Mouse (Mus musculus): Measurements from ENCODE around the gene Ddx43. TPM values are rescaled to one million over a fixed set of nuclear protein-coding genes. Genes with fewer than 3 reads are reported as not detected.

Gene Ddx43
- polyA plus RNA-seq, 1 experiment, result 4.0 TPM

DNA sequence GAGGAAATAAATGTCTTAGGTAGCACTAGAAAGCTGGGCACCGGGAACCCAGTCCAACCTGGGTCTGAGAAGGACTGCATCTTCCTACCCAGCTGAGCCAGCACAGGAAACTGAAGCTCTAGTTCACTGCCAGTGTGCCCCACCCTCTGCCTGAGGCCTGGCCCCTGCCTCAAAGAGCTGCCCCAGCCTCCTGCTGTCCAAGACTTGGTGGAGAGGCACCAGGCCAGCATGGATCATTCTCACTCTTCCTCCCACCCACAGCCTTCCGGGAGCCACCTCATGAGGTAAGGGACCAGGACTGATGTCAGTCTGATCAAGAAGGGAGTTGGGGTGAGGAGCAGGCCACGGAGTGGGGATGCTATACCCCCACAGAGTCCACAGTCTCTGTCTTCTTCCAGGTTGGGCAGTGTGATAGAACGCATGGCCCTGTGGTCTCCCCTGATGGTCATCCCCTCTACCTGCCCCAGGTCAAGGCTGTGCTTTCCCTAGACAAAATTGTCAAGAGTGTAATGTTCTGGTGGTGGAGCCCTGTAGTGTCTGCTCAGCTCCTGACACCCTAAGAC, 33.4 kb downstream of the Ddx43 start:
- Histone ChIP-seq H3K27ac (ENCODE audit: control insufficient read depth, insufficient read depth, low read depth, low read length) (no peak overlapping the region), H3K4me1 (ENCODE audit: control insufficient read depth, insufficient read depth, low read length) (peaks cover 11% of the 10 kb centered on the region), H3K27me3 (ENCODE audit: control insufficient read depth, insufficient read depth, low read length) (no peaks in the 10 kb centered on the region), H3K36me3 (ENCODE audit: control insufficient read depth, insufficient read depth, low read length) (no peaks in the 10 kb centered on the region), H3K4me3 (ENCODE audit: control insufficient read depth, low read depth, low read length) (peak overlapping the region; percentile 97)
- no peak for TF ChIP-seq CTCF (IDR thresholded peaks at IDR 0.05; ENCODE audit: control insufficient read depth, insufficient read depth, insufficient replicate concordance, low read depth, low read length)
- no peak for TF ChIP-seq POLR2A (IDR thresholded peaks at IDR 0.05; ENCODE audit: control insufficient read depth, low read depth, low read length)

- no peaks in the 10 kb centered on the region for H3K27me3 ChIP-seq (ENCODE audit: control insufficient read depth, insufficient read depth, low read length)
- TF ChIP-seq CTCF (IDR thresholded peaks at IDR 0.05; ENCODE audit: control insufficient read depth, insufficient read depth, insufficient replicate concordance, low read depth, low read length), result no peak
- no peak for TF ChIP-seq POLR2A (IDR thresholded peaks at IDR 0.05; ENCODE audit: control insufficient read depth, low read depth, low read length)
- H3K4me3 ChIP-seq (ENCODE audit: control insufficient read depth, low read depth, low read length), result no peak overlapping the region
- no peaks in the 10 kb centered on the region for H3K36me3 ChIP-seq (ENCODE audit: control insufficient read depth, insufficient read depth, low read length)
- peaks cover 11% of the 10 kb centered on the region for H3K4me1 ChIP-seq (ENCODE audit: control insufficient read depth, insufficient read depth, low read length)
- H3K27ac ChIP-seq (ENCODE audit: control insufficient read depth, insufficient read depth, low read depth, low read length), result no peak overlapping the region
These were observed 34.0 kb downstream of the Ddx43 start for GRCm38 (mm10) chr9:78429551-78429950.

DNA sequence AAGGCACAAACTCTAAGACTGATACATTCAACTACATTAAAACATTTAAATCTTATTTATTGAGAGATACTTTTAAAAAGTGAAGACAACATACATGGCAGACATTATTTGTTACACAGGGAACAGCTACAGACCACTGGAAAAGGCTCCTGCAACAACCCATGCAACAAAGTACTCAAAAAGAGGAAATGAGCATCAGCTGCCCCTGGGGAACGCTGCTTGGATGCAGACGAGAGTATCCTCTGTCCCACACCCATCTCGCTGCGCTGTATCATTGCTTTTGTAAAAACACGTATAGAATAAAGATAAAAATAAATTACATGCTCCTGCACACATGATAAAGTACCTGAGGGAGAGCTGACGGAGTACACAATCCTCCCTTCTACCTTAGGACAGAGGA, 34.9 kb downstream of the Ddx43 start:
- H3K36me3 ChIP-seq (ENCODE audit: control insufficient read depth, insufficient read depth, low read length), result no peaks in the 10 kb centered on the region
- TF ChIP-seq CTCF (IDR thresholded peaks at IDR 0.05; ENCODE audit: control insufficient read depth, insufficient read depth, insufficient replicate concordance, low read depth, low read length) (no peak), POLR2A (IDR thresholded peaks at IDR 0.05; ENCODE audit: control insufficient read depth, low read depth, low read length) (no peak)
- peaks cover 11% of the 10 kb centered on the region for H3K4me1 ChIP-seq (ENCODE audit: control insufficient read depth, insufficient read depth, low read length)
- no peak overlapping the region for H3K4me3 ChIP-seq (ENCODE audit: control insufficient read depth, low read depth, low read length)
- no peaks in the 10 kb centered on the region for H3K27me3 ChIP-seq (ENCODE audit: control insufficient read depth, insufficient read depth, low read length)
- no peak overlapping the region for H3K27ac ChIP-seq (ENCODE audit: control insufficient read depth, insufficient read depth, low read depth, low read length)

- no peak overlapping the region for H3K4me3 ChIP-seq (ENCODE audit: control insufficient read depth, low read depth, low read length)
- no peaks in the 10 kb centered on the region for H3K27me3 ChIP-seq (ENCODE audit: control insufficient read depth, insufficient read depth, low read length)
- no peak for TF ChIP-seq POLR2A (IDR thresholded peaks at IDR 0.05; ENCODE audit: control insufficient read depth, low read depth, low read length)
- H3K27ac ChIP-seq (ENCODE audit: control insufficient read depth, insufficient read depth, low read depth, low read length), result no peak overlapping the region
- no peaks in the 10 kb centered on the region for H3K36me3 ChIP-seq (ENCODE audit: control insufficient read depth, insufficient read depth, low read length)
- H3K4me1 ChIP-seq (ENCODE audit: control insufficient read depth, insufficient read depth, low read length), result peaks cover 8% of the 10 kb centered on the region
These were observed 36.9 kb downstream of the Ddx43 start for GRCm38 (mm10) chr9:78432471-78432870.

GRCm38 (mm10) chr9:78439426-78439825, 43.8 kb downstream of the Ddx43 start:
- TF ChIP-seq POLR2A (IDR thresholded peaks at IDR 0.05; ENCODE audit: control insufficient read depth, low read depth, low read length) (no peak), CTCF (IDR thresholded peaks at IDR 0.05; ENCODE audit: control insufficient read depth, insufficient read depth, insufficient replicate concordance, low read depth, low read length) (no peak)
- Histone ChIP-seq H3K27me3 (ENCODE audit: control insufficient read depth, insufficient read depth, low read length) (no peaks in the 10 kb centered on the region), H3K36me3 (ENCODE audit: control insufficient read depth, insufficient read depth, low read length) (no peaks in the 10 kb centered on the region), H3K27ac (ENCODE audit: control insufficient read depth, insufficient read depth, low read depth, low read length) (no peak overlapping the region), H3K4me1 (ENCODE audit: control insufficient read depth, insufficient read depth, low read length) (peaks cover 10% of the 10 kb centered on the region), H3K4me3 (ENCODE audit: control insufficient read depth, low read depth, low read length) (no peak overlapping the region)

DNA sequence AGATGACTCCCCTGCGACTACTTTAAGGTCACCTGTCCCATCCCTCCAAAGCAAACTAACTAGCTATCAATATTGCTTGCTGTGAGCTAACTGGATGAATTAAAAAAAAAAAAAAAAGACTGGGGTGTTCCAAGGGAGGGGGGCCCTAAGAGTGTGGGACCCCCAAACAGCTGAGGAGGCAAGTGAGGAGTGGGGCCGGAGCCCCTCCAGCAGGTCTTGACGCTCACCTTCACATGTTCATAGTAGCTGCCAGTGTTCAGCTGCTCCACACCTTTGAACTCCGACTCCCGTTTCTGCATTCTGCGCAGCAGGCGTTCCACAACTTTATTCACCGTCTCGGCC, 46.6 kb downstream of the Ddx43 start:
- Histone ChIP-seq H3K27me3 (ENCODE audit: control insufficient read depth, insufficient read depth, low read length) (no peaks in the 10 kb centered on the region), H3K4me3 (ENCODE audit: control insufficient read depth, low read depth, low read length) (peak overlapping the region; percentile 47), H3K4me1 (ENCODE audit: control insufficient read depth, insufficient read depth, low read length) (peaks cover 10% of the 10 kb centered on the region), H3K36me3 (ENCODE audit: control insufficient read depth, insufficient read depth, low read length) (no peaks in the 10 kb centered on the region), H3K27ac (ENCODE audit: control insufficient read depth, insufficient read depth, low read depth, low read length) (no peak overlapping the region)
- TF ChIP-seq POLR2A (IDR thresholded peaks at IDR 0.05; ENCODE audit: control insufficient read depth, low read depth, low read length) (no peak), CTCF (IDR thresholded peaks at IDR 0.05; ENCODE audit: control insufficient read depth, insufficient read depth, insufficient replicate concordance, low read depth, low read length) (no peak)

- H3K36me3 ChIP-seq (ENCODE audit: control insufficient read depth, insufficient read depth, low read length), result no peaks in the 10 kb centered on the region
- no peak for TF ChIP-seq POLR2A (IDR thresholded peaks at IDR 0.05; ENCODE audit: control insufficient read depth, low read depth, low read length)
- no peaks in the 10 kb centered on the region for H3K27me3 ChIP-seq (ENCODE audit: control insufficient read depth, insufficient read depth, low read length)
- H3K27ac ChIP-seq (ENCODE audit: control insufficient read depth, insufficient read depth, low read depth, low read length), result no peak within 1 kb of the TSS
- peak within 1 kb of the TSS; percentile 47 for H3K4me3 ChIP-seq (ENCODE audit: control insufficient read depth, low read depth, low read length)
- peaks cover 10% of the 10 kb centered on the region for H3K4me1 ChIP-seq (ENCODE audit: control insufficient read depth, insufficient read depth, low read length)
These were observed 47.2 kb downstream of the Ddx43 start, which contains the start of gene Cgas for GRCm38 (mm10) chr9:78442579-78443392. Gene Cgas (minus strand): TSS chr9:78443237.

Measured in testis, adult 2 months (tissue).